Mouse (Mus musculus) leukemia stem cell, adult 10-12 weeks (primary cell): Measurements from ENCODE around the gene Tm2d1. TPM values are rescaled to one million over a fixed set of nuclear protein-coding genes. Genes with fewer than 3 reads are reported as not detected.

ENCODE experiments used
- polyA plus RNA-seq: library from polyadenylated mRNA; stranded (reverse); fragments of >175 nt; gene quantifications from 2 replicates; pipeline ENCODE4 v1.2.3, GENCODE M21; 2012; ENCODE audit warnings: low replicate concordance

The Tm2d1 gene
- 21.0 and 25.2 TPM in 2 replicates for polyA plus RNA-seq

GRCm38 (mm10) chr4:98382716-98383424 lies at the start of gene Tm2d1:
TSS of gene Tm2d1 (minus strand) at chr4:98383306.

GRCm38 (mm10) chr4:98395690-98396437 lies 12.8 kb upstream of the Tm2d1 start, which contains the start of gene Patj:
TSS of gene Patj (plus strand) at chr4:98395785.

Other genes starting within 250 kb of the Tm2d1 start
- 0.23 and 0.49 TPM in 2 replicates for gene Patj, start 12.5 kb upstream of the Tm2d1 start, polyA plus RNA-seq